Mouse (Mus musculus) testis, postnatal 14 days (tissue): ENCODE results near the gene Apaf1.

Source experiments
- DNase-seq: peaks from one replicate; pipeline ENCODE4 v3.0.0; 2021; ENCODE audit warnings: low spot score

The Apaf1 gene

DNA sequence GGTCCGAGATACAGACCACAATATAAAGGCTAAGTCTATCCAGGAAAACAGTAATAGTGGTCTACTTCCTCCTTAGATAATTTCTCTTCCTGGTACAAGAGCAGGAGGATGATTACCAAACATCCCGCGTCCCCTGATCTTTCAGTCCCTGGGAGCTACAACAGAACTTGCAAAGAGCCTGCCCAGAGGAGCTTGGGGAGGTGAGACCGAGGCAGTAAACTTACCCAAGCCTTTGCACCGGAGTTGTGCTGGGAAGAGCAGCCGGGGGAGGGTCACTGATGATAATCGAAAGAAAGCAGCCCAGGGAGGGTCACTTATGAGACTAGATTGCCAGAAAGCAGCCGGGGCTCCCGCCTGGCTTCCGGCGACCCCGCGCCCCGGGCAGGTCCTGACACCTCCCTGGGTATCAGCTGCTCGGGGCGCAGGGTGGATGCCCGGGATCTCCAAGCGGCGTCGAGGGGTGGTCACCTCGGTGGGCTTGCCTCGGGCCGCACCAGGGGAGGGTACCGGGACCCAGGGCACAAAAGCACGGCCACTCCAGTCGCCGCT lies 537 bp downstream of the Apaf1 start:
- DNase-seq, result no peak

DNA sequence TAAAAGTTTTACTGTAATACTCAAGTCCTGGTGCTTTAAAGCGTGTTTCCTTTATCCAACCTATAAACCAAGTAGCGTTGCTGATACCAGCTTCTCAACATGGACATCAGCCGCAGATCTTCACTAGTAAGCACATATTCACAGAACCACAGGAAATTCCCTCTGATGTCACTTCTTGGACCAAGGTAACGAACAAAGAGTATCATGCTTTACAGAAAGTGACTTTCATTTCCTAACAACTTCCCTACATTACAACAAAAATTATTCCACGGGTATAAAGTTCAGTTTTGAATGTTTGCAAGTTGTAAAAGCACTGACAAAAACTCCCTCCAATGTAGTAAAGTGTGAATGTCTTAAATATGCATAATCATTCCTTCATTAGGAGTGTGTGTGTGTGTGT lies 2.0 kb downstream of the Apaf1 start:
- no peak for DNase-seq

- DNase-seq, result no peak
Measured at GRCm38 (mm10) chr10:91076667-91077066, 5.9 kb downstream of the Apaf1 start.

GRCm38 (mm10) chr10:91073345-91073744 lies 9.2 kb downstream of the Apaf1 start:
- no peak for DNase-seq

GRCm38 (mm10) chr10:91071768-91072167 lies 10.8 kb downstream of the Apaf1 start:
- no peak for DNase-seq

DNA sequence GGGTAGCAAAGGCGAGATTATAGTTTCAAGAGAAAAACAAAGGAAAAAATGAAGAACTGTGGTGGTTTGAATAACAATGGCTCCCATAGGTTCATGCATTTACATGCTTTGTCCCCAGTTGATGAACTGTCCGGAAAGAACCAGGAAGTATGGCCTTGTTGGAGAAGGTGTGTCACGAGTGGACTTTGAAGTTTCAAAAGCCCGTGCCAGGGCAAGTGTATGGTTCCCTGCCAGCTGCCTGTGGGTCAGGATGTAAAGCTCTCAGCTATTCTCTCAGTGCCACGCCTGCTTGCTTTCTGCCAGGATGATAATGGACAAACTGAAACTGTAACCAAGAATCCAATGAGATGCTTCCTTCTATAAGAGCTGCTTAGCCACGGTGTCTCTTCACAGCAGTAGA lies 20.2 kb downstream of the Apaf1 start:
- DNase-seq, result no peak

DNA sequence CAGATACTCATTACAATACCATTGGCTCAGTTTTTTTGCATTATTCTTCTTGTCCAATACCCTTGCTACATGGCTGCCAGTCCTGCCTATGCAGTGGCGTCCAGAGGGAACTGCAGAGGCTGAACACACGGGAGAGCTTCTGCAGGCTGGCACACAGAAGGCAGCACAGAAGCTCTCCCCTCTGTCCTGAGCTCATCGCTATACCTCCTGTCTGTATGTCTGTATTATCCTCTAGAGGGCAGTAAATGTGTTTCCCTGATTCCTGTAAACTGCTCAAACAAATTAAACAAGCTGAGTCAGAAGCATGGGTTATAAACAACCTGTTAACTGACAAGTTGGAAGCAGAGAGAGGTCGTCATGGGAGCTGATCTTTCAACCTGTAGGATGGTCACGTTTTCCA lies 21.8 kb downstream of the Apaf1 start:
- DNase-seq, result no peak

- DNase-seq, result no peak
Measured at GRCm38 (mm10) chr10:91052734-91053133, 29.8 kb downstream of the Apaf1 start.

DNA sequence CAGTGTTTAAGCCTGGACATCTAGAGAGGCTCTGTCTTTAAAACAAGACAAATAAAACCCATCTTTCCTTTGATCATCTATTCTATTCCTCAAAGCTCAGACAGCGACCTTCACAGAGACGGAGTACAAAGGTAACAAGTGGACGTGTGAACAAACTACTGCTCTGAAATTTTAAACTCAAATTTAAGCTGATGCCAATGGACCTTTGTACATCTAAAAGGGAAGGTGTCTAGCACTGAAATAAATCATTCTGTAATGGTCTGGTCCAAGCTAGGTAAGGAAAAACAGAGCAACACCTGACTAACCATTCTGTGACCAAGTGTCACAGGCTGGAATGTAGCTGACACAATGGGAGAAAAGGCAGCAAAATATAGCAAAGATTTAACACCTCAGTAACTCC lies 31.4 kb downstream of the Apaf1 start:
- no peak for DNase-seq

GRCm38 (mm10) chr10:91049696-91050095 lies 32.9 kb downstream of the Apaf1 start:
- DNase-seq, result no peak

- DNase-seq, result peak; percentile 19
Measured at GRCm38 (mm10) chr10:91033942-91034341, 48.6 kb downstream of the Apaf1 start.

GRCm38 (mm10) chr10:91032399-91032798 lies 50.2 kb downstream of the Apaf1 start:
- peak; percentile 26 for DNase-seq

DNA sequence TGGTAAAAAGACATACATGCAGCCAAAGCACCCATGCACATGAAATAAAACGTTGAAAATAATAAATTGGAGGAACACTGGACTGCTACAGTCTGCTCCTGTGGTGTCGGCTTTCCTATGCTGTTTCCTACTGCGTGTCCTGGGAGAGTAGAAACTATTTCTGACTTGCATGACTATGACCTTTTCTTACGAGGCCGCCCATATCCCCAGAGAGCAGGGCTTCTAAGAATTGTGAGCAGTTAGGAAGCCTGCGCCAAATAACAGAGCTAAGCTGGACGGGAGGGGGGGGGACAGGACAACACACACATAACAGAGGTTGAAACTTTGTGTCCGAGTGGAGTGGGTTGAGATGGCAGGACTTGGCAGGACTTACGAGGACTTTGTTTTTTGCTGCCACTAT lies 51.4 kb downstream of the Apaf1 start:
- DNase-seq, result no peak

GRCm38 (mm10) chr10:91029002-91029539 lies 53.5 kb downstream of the Apaf1 start:
- no peak for DNase-seq

GRCm38 (mm10) chr10:91027964-91028363 lies 54.6 kb downstream of the Apaf1 start:
- DNase-seq, result no peak

- DNase-seq, result no peak
Measured at GRCm38 (mm10) chr10:91027468-91027867, 55.1 kb downstream of the Apaf1 start.

- DNase-seq, result no peak
Measured at GRCm38 (mm10) chr10:91005858-91006538, 76.6 kb downstream of the Apaf1 start.

GRCm38 (mm10) chr10:91001421-91001820 lies 81.1 kb downstream of the Apaf1 start:
- DNase-seq, result no peak

GRCm38 (mm10) chr10:90999899-91000298 lies 82.7 kb downstream of the Apaf1 start:
- DNase-seq, result no peak

DNA sequence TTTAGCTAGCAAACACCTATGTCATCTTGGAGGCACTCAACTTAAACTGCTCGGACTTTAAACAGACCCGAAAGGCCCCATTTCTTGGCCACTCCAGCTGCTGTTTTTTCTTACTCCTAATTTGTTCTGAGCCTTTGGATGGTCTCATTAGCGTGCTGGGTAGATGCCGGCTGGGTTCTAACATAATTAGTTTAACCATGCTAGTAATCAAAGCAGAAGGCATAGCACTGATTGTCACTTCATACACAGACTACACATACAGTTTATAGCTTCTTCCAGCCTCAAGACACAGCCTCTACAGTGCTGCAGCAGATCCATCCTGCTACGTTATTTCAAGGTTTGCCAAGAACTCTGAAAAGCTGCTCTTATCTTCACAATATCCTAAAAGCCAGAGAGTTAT lies 88.7 kb downstream of the Apaf1 start:
- DNase-seq, result no peak

DNA sequence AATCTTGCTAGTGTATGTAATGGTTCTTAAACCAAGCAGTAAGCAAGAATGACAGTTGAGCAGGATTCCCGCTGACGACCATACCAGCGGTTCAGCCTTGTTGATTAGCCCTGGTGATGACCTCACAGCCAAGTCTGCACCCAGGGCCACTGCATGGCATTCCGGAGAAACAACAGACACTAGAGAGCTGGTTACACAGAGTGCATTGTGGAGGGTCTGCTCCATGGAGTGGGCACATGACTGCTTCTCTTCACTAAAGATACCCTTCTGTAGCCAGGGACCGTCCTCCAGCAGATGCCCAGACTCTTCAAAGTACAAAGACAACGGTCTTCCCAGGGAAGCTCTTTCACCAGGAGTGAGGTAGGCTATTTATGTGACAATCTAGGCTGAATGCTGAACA lies 90.3 kb downstream of the Apaf1 start:
- no peak for DNase-seq

GRCm38 (mm10) chr10:90990340-90990739 lies 92.2 kb downstream of the Apaf1 start:
- DNase-seq, result no peak

- DNase-seq, result no peak
Measured at GRCm38 (mm10) chr10:90983046-90983445, 99.5 kb downstream of the Apaf1 start.

DNA sequence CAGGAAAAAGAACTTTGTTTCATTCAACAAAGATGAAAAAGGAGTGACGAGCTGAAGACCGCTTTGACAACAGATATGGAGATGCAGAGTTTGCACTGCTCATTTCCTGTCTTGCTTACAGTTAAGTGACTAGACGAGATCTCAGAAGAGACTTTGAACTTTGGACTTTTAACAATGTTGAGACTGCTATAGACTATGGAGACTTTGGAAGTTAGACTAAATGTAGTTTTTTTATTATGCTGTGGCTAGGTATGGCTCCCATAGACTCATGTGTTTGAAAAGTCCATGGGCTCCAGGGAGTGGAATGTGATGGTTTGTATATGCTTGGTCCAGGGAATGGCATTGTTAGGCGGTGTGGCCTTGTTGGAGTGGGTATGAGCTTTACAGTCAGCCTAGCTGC lies 100.8 kb downstream of the Apaf1 start:
- DNase-seq, result no peak
